Mouse (Mus musculus): ENCODE measurements around the gene Srek1.

Gene Srek1

GRCm38 (mm10) chr13:103774119-103774757 is at the start of gene Srek1:
Srek1 (minus strand) TSS chr13:103774608.
- DNase-seq (ENCODE audit: low spot score in 2 of 2), result peak; percentile 85 to 90

- no peak for DNase-seq (ENCODE audit: low spot score in 2 of 2)
Observed at GRCm38 (mm10) chr13:103822270-103822669, 47.9 kb upstream of the Srek1 start.

GRCm38 (mm10) chr13:103819377-103819776 is 45.0 kb upstream of the Srek1 start:
- no peak for DNase-seq (ENCODE audit: low spot score in 2 of 2)

GRCm38 (mm10) chr13:103817935-103818334 is 43.5 kb upstream of the Srek1 start:
- DNase-seq (ENCODE audit: low spot score in 2 of 2), result no peak

GRCm38 (mm10) chr13:103807464-103807863 is 33.1 kb upstream of the Srek1 start:
- no peak for DNase-seq (ENCODE audit: low spot score in 2 of 2)

GRCm38 (mm10) chr13:103806210-103806851 is 31.9 kb upstream of the Srek1 start:
- DNase-seq (ENCODE audit: low spot score in 2 of 2), result no peak

GRCm38 (mm10) chr13:103803721-103804120 is 29.3 kb upstream of the Srek1 start:
- no peak for DNase-seq (ENCODE audit: low spot score in 2 of 2)

- no peak for DNase-seq (ENCODE audit: low spot score in 2 of 2)
Observed at GRCm38 (mm10) chr13:103801021-103801420, 26.6 kb upstream of the Srek1 start.

GRCm38 (mm10) chr13:103794688-103795543 is 20.5 kb upstream of the Srek1 start:
- DNase-seq (ENCODE audit: low spot score in 2 of 2), result no peak

- DNase-seq (ENCODE audit: low spot score in 2 of 2), result peak in 1 of 2 experiments; percentile 54
Observed at GRCm38 (mm10) chr13:103779922-103780585, 5.6 kb upstream of the Srek1 start.

- DNase-seq (ENCODE audit: low spot score in 2 of 2), result no peak
Observed at GRCm38 (mm10) chr13:103777126-103777525, 2.7 kb upstream of the Srek1 start.

GRCm38 (mm10) chr13:103773407-103774118 is 845 bp downstream of the Srek1 start:
- no peak for DNase-seq (ENCODE audit: low spot score in 2 of 2)

- no peak for DNase-seq (ENCODE audit: low spot score in 2 of 2)
Observed at GRCm38 (mm10) chr13:103772917-103773316, 1.5 kb downstream of the Srek1 start.

- no peak for DNase-seq (ENCODE audit: low spot score in 2 of 2)
Observed at GRCm38 (mm10) chr13:103770821-103771220, 3.6 kb downstream of the Srek1 start.

GRCm38 (mm10) chr13:103767935-103768334 is 6.5 kb downstream of the Srek1 start:
- DNase-seq (ENCODE audit: low spot score in 2 of 2), result no peak

GRCm38 (mm10) chr13:103763640-103764039 is 10.8 kb downstream of the Srek1 start:
- no peak for DNase-seq (ENCODE audit: low spot score in 2 of 2)

- DNase-seq (ENCODE audit: low spot score in 2 of 2), result no peak
Observed at GRCm38 (mm10) chr13:103761971-103762370, 12.4 kb downstream of the Srek1 start.

- peak in 1 of 2 experiments; percentile 15 for DNase-seq (ENCODE audit: low spot score in 2 of 2)
Observed at GRCm38 (mm10) chr13:103751421-103751820, 23.0 kb downstream of the Srek1 start.

- no peak for DNase-seq (ENCODE audit: low spot score in 2 of 2)
Observed at GRCm38 (mm10) chr13:103745688-103746087, 28.7 kb downstream of the Srek1 start.

GRCm38 (mm10) chr13:103745160-103745559 is 29.2 kb downstream of the Srek1 start:
- no peak for DNase-seq (ENCODE audit: low spot score in 2 of 2)

- DNase-seq (ENCODE audit: low spot score in 2 of 2), result no peak
Observed at GRCm38 (mm10) chr13:103735330-103736007, 38.9 kb downstream of the Srek1 start.
